Mouse (Mus musculus): ENCODE measurements around the gene Pam16. TPM values are rescaled to one million over a fixed set of nuclear protein-coding genes. Genes with fewer than 3 reads are reported as not detected.
A peak's percentile ranks its signal among the peaks of the same experiment; 100 is the strongest.

Pam16 gene
- polyA plus RNA-seq, 1 experiment from 2014 or later, result 147 TPM

GRCm38 (mm10) chr16:4611193-4611592 lies 13.6 kb downstream of the Pam16 start:
- no peak for DNase-seq (ENCODE audit: low spot score)

GRCm38 (mm10) chr16:4608532-4609059 lies 16.2 kb downstream of the Pam16 start:
- no peak for DNase-seq (ENCODE audit: low spot score)

GRCm38 (mm10) chr16:4607818-4608531 lies 16.8 kb downstream of the Pam16 start:
- DNase-seq (ENCODE audit: low spot score), result peak; percentile 88

GRCm38 (mm10) chr16:4606431-4607084 lies 18.2 kb downstream of the Pam16 start:
- DNase-seq (ENCODE audit: low spot score), result peak; percentile 32

- no peak for DNase-seq (ENCODE audit: low spot score)
Measured at GRCm38 (mm10) chr16:4605514-4606131, 19.2 kb downstream of the Pam16 start.

- no peak for DNase-seq (ENCODE audit: low spot score)
Measured at GRCm38 (mm10) chr16:4604293-4604837, 20.4 kb downstream of the Pam16 start.

GRCm38 (mm10) chr16:4603453-4603837 lies 21.3 kb downstream of the Pam16 start:
- DNase-seq (ENCODE audit: low spot score), result no peak

GRCm38 (mm10) chr16:4602766-4603452 lies 21.9 kb downstream of the Pam16 start:
- no peak for DNase-seq (ENCODE audit: low spot score)

GRCm38 (mm10) chr16:4602189-4602588 lies 22.6 kb downstream of the Pam16 start:
- no peak for DNase-seq (ENCODE audit: low spot score)

GRCm38 (mm10) chr16:4600701-4601310 lies 24.0 kb downstream of the Pam16 start:
- no peak for DNase-seq (ENCODE audit: low spot score)

- no peak for DNase-seq (ENCODE audit: low spot score)
Measured at GRCm38 (mm10) chr16:4599616-4600015, 25.2 kb downstream of the Pam16 start.

GRCm38 (mm10) chr16:4598891-4599543 lies 25.8 kb downstream of the Pam16 start:
- DNase-seq (ENCODE audit: low spot score), result no peak

- no peak for DNase-seq (ENCODE audit: low spot score)
Measured at GRCm38 (mm10) chr16:4598041-4598440, 26.7 kb downstream of the Pam16 start.

GRCm38 (mm10) chr16:4597296-4597695 lies 27.5 kb downstream of the Pam16 start:
- DNase-seq (ENCODE audit: low spot score), result no peak

- no peak for DNase-seq (ENCODE audit: low spot score)
Measured at GRCm38 (mm10) chr16:4596836-4597235, 28.0 kb downstream of the Pam16 start.

GRCm38 (mm10) chr16:4596141-4596728 lies 28.6 kb downstream of the Pam16 start:
- no peak for DNase-seq (ENCODE audit: low spot score)

- DNase-seq (ENCODE audit: low spot score), result no peak
Measured at GRCm38 (mm10) chr16:4595527-4595963, 29.2 kb downstream of the Pam16 start.

GRCm38 (mm10) chr16:4594814-4595526 lies 29.8 kb downstream of the Pam16 start:
- DNase-seq (ENCODE audit: low spot score), result peak; percentile 45
